Mouse (Mus musculus): Measurements from ENCODE around the gene Ly86.

- TF ChIP-seq CHD2 (IDR thresholded peaks at IDR 0.05; ENCODE audit: low read length) = no peak
- TF ChIP-seq USF2 (IDR thresholded peaks at IDR 0.05; ENCODE audit: borderline replicate concordance in 1 of 2, insufficient read depth in 1 of 2, low read depth in 1 of 2, low read length in 2 of 2) = no peak
- no peak for TF ChIP-seq CTCF (IDR thresholded peaks at IDR 0.05 in 2 of 3, conservative IDR thresholded peaks at IDR 0.05 in 1 of 3; ENCODE audit: control insufficient read depth in 1 of 3, insufficient read depth in 1 of 3, low read depth in 2 of 3, low read length in 3 of 3, poor library complexity in 1 of 3, severe bottlenecking in 1 of 3)
- no peak for TF ChIP-seq BHLHE40 (IDR thresholded peaks at IDR 0.05; ENCODE audit: borderline replicate concordance, low read depth, low read length)
- TF ChIP-seq SIN3A (IDR thresholded peaks at IDR 0.05; ENCODE audit: low read length) = no peak
- no peak for TF ChIP-seq RAD21 (IDR thresholded peaks at IDR 0.05; ENCODE audit: low read depth, low read length)
- no peak for TF ChIP-seq ZMIZ1 (IDR thresholded peaks at IDR 0.05; ENCODE audit: low read depth, low read length)
- no peak for TF ChIP-seq POLR2A (IDR thresholded peaks at IDR 0.05; ENCODE audit: control insufficient read depth in 1 of 2, insufficient read depth in 1 of 2, low read depth in 1 of 2, low read length in 2 of 2, poor library complexity in 1 of 2)
- no peak for TF ChIP-seq POLR2AphosphoS5 (IDR thresholded peaks at IDR 0.05; ENCODE audit: borderline replicate concordance, low read depth, low read length)
- no peak for TF ChIP-seq JUND (IDR thresholded peaks at IDR 0.05; ENCODE audit: low read depth, low read length)
- TF ChIP-seq ZC3H11A (IDR thresholded peaks at IDR 0.05; ENCODE audit: low read depth, low read length) = no peak
- TF ChIP-seq ETS1 (IDR thresholded peaks at IDR 0.05; ENCODE audit: low read depth, low read length) = no peak
- no peak for TF ChIP-seq MAFK (IDR thresholded peaks at IDR 0.05; ENCODE audit: borderline replicate concordance, low read depth, low read length)
These were observed 34.7 kb upstream of the Ly86 start for GRCm38 (mm10) chr13:37310331-37310730.

All from MEL (cell line).